Mouse (Mus musculus) limb, embryonic 14.5 days (tissue): Measurements from ENCODE around the gene Aff3. TPM values are rescaled to one million over a fixed set of nuclear protein-coding genes. Genes with fewer than 3 reads are reported as not detected.

Experiments used
- ATAC-seq: fragments of 200-750 bp; cut with Nextera tagmentation; 2 replicates; pipeline ENCODE4 v1.8.0; 2017; ENCODE audit warnings: low read depth, moderate number of reproducible peaks, moderate TSS enrichment; ENCODE audit not compliant: low FRiP score
- DNase-seq: peaks from one replicate; pipeline ENCODE4 v3.0.0-alpha.2; 2015; ENCODE audit warnings: low spot score
- H3K27ac ChIP-seq: fragments of 300-500 bp; sonication (generic); replicated peaks from 2 replicates; pipeline ENCODE4 v1.5.1; 2014; ENCODE audit warnings: low read depth, mild to moderate bottlenecking, low read length, moderate library complexity, mixed read lengths
- H3K27me3 ChIP-seq: fragments of 300-500 bp; sonication (generic); 2 replicates; pipeline ENCODE4 v1.6.1; 2014; ENCODE audit warnings: low read length, mixed read lengths; ENCODE audit not compliant: control insufficient read depth, insufficient read depth
- H3K36me3 ChIP-seq: fragments of 300-500 bp; sonication (generic); 2 replicates; pipeline ENCODE4 v1.6.1; 2014; ENCODE audit warnings: mild to moderate bottlenecking, low read length, moderate library complexity, mixed read lengths; ENCODE audit not compliant: control insufficient read depth, insufficient read depth
- H3K4me1 ChIP-seq: fragments of 300-500 bp; sonication (generic); 2 replicates; pipeline ENCODE4 v1.6.1; 2014; ENCODE audit warnings: antibody characterized with exemption, low read length, mixed read lengths; ENCODE audit not compliant: control insufficient read depth, insufficient read depth
- H3K4me2 ChIP-seq: fragments of 300-500 bp; sonication (generic); replicated peaks from 2 replicates; pipeline ENCODE4 v1.6.1; 2014; ENCODE audit warnings: low read depth, mild to moderate bottlenecking, low read length, moderate library complexity; ENCODE audit not compliant: severe bottlenecking
- H3K4me3 ChIP-seq: fragments of 300-500 bp; sonication (generic); replicated peaks from 2 replicates; pipeline ENCODE4 v1.5.1; 2014; ENCODE audit warnings: low read length
- H3K9ac ChIP-seq: fragments of 300-500 bp; sonication (generic); 2 replicates; pipeline ENCODE4 v1.6.1; 2014; ENCODE audit warnings: mild to moderate bottlenecking, low read depth, low read length, moderate library complexity; ENCODE audit not compliant: severe bottlenecking
- H3K9me3 ChIP-seq: fragments of 300-500 bp; sonication (generic); 2 replicates; pipeline ENCODE4 v1.6.1; 2016; ENCODE audit warnings: low read length; ENCODE audit not compliant: control insufficient read depth
- POLR2A ChIP-seq: fragments of 200-500 bp; IDR thresholded peaks from 2 replicates; pipeline ENCODE4 v1.8.0; 2012; ENCODE audit warnings: inconsistent platforms, mild to moderate bottlenecking, moderate library complexity, borderline replicate concordance; ENCODE audit not compliant: insufficient read depth, insufficient read length; ENCODE audit errors: extremely low read depth
- WGBS: fragments of 180-500 bp; shearing (Covaris S2); extraction: QIAGEN DNeasy Blood & Tissue Kit; methylation state at CpG from one replicate; pipeline ENCODE4 v1.1.7; 2014; 5-methylcytosine and 5-hydroxymethylcytosine counted together
- polyA plus RNA-seq, 2 experiments: library from polyadenylated mRNA; depleted of rRNA in 1 of 2; stranded (reverse) in 1 of 2; unstranded in 1 of 2; fragments of >200 nt; fragmentation: Nextera tagmentation in 1 of 2; extraction: Ambion mirVana in 1 of 2; gene quantifications; 2 replicates each; pipeline versions ENCODE4 v1.2.1 to v1.2.3; 2012 to 2014

Aff3 gene
- polyA plus RNA-seq, 2 experiments: 20.4 to 22.4 TPM

GRCm38 (mm10) chr1:38553090-38553489 lies 111.7 kb downstream of the Aff3 start:
- H3K4me1 ChIP-seq: peaks cover 17% of the 10 kb centered on the region; the same call in 1 of the 2 replicates
- DNase-seq: no peak

GRCm38 (mm10) chr1:38550579-38550978 lies 114.2 kb downstream of the Aff3 start:
- Histone ChIP-seq H3K9me3 (no peaks in the 10 kb centered on the region), H3K27me3 (no peaks in the 10 kb centered on the region), H3K4me3 (no peak overlapping the region), H3K36me3 (no peaks in the 10 kb centered on the region), H3K4me1 (peaks cover 28% of the 10 kb centered on the region), H3K4me2 (no peak overlapping the region), H3K27ac (no peak overlapping the region), H3K9ac (no peak overlapping the region)
- ATAC-seq (no peak), DNase-seq (no peak)
- WGBS: 77% methylated on average over 13 of the region's 13 CpGs
- no peak for TF ChIP-seq POLR2A

More at GRCm38 (mm10) chr1:38553090-38553489, 111.7 kb downstream of the Aff3 start:
- Histone ChIP-seq H3K36me3 (no peaks in the 10 kb centered on the region), H3K27ac (no peak overlapping the region), H3K9me3 (no peaks in the 10 kb centered on the region), H3K27me3 (no peaks in the 10 kb centered on the region), H3K4me3 (no peak overlapping the region), H3K4me2 (no peak overlapping the region), H3K9ac (no peak overlapping the region)
- no peak for ATAC-seq
- TF ChIP-seq POLR2A: no peak
- WGBS: 74% methylated on average over 6 of the region's 6 CpGs

GRCm38 (mm10) chr1:38548671-38549661 lies 115.8 kb downstream of the Aff3 start:
- Histone ChIP-seq H3K36me3 (no peaks in the 10 kb centered on the region), H3K4me1 (peaks cover 30% of the 10 kb centered on the region), H3K4me2 (no peak overlapping the region), H3K27ac (no peak overlapping the region), H3K9ac (no peak overlapping the region), H3K27me3 (no peaks in the 10 kb centered on the region), H3K9me3 (no peaks in the 10 kb centered on the region), H3K4me3 (no peak overlapping the region)
- ATAC-seq (no peak), DNase-seq (no peak)
- 63% methylated on average over 8 of the region's 8 CpGs for WGBS
- TF ChIP-seq POLR2A: no peak

DNA sequence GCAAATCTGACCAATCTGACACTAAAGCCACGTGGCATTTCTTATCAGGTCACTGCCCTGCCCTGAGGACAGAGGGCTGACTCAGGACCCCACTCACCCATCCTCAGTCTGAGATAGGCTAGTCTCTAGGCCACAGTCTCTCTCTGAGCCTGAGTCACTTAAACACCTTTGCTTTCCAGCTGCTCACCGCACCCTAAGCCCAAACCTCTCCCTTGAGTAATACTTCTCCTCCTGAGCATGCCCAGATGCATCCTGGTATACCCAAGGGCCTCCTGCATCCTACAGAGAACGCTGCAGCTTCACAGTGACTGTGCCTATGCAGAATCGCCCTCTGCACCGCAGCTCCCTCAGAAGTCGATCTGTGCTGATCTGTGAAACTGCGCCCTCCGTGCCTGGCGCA lies 117.1 kb downstream of the Aff3 start:
- Histone ChIP-seq H3K9ac (no peak overlapping the region), H3K27ac (no peak overlapping the region), H3K4me2 (no peak overlapping the region), H3K27me3 (no peaks in the 10 kb centered on the region), H3K9me3 (no peaks in the 10 kb centered on the region), H3K4me1 (peaks cover 24% of the 10 kb centered on the region), H3K36me3 (no peaks in the 10 kb centered on the region), H3K4me3 (no peak overlapping the region)
- no peak for TF ChIP-seq POLR2A
- ATAC-seq (no peak), DNase-seq (no peak)
- 79% methylated on average over 9 of the region's 9 CpGs for WGBS

DNA sequence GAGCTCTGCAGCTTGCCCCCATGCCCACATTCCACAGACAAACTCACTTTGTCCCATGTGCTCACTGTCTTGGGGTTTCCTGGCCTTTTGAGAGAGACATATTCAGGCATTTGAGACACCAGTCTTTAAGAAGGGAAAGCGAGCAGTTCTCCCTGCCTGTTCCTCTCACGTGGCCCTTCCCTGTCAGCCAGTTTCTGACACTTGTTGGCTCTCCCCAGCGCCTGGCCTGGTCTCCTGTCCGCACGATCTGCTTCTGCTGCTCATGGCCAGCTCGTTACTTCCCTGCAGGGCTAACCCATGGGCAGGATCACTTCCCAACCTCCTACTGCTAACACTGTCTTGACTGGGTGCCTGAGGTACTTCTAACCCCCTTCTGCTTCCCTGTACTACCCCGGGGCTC lies 118.1 kb downstream of the Aff3 start:
- Histone ChIP-seq H3K27me3 (no peaks in the 10 kb centered on the region), H3K27ac (no peak overlapping the region), H3K4me2 (no peak overlapping the region), H3K9ac (no peak overlapping the region), H3K36me3 (no peaks in the 10 kb centered on the region), H3K4me1 (peaks cover 24% of the 10 kb centered on the region), H3K4me3 (no peak overlapping the region), H3K9me3 (no peaks in the 10 kb centered on the region)
- 51% methylated on average over 7 of the region's 7 CpGs for WGBS
- DNase-seq (no peak), ATAC-seq (no peak)
- no peak for TF ChIP-seq POLR2A
